ENCODE assay signal across 27 mouse cellular contexts in genomic region chr8:123651390-123652098, GRCm38 (mm10). TPM values are rescaled to one million over a fixed set of nuclear protein-coding genes. Genes with fewer than 3 reads are reported as not detected.
DNase-seq lines count a peak whose midpoint lies in the region; ATAC-seq and TF ChIP-seq lines count a peak whose summit lies in the region.
"Had no signal": no experiment of that assay in that cellular context is flagged by ENCODE, and none has a peak within 500 bp of the region (broad histone marks: within the 10 kb centered on the region; RNA-seq: fewer than 3 reads in every experiment).

No protein-coding gene starts in this region.

- no peaks in the 10 kb centered on the region for H3K9me3 ChIP-seq in intestine, postnatal 0 days (ENCODE audit: control insufficient read depth)
- H3K9me3 ChIP-seq in intestine, embryonic 15.5 days, result no peaks in the 10 kb centered on the region
- H3K9me3 ChIP-seq in lung, postnatal 0 days (ENCODE audit: low read length), result no peaks in the 10 kb centered on the region
- H3K9me3 ChIP-seq: embryonic facial prominence, embryonic 15.5 days; hindbrain, embryonic 10.5 days; kidney, embryonic 15.5 days; limb, embryonic 15.5 days had no signal

- peaks cover 7% of the 10 kb centered on the region; the same call in 1 of the 2 replicates for H3K36me3 ChIP-seq in intestine, postnatal 0 days (ENCODE audit: control insufficient read depth, insufficient read depth)
- H3K36me3 ChIP-seq in intestine, embryonic 15.5 days, result 0 out of 2 replicates have a peak, but pooled peaks cover 4% of the 10 kb centered on the region
- H3K36me3 ChIP-seq in lung, postnatal 0 days (ENCODE audit: insufficient read depth, low read length), result no peaks in the 10 kb centered on the region

- TF ChIP-seq CTCF in intestine, postnatal 0 days (IDR thresholded peaks at IDR 0.05; ENCODE audit: low read depth), result peak; percentile 10; the same call in 1 of the 2 replicates
- peak; percentile 17; the same call in 1 of the 2 replicates for TF ChIP-seq CTCF in lung, postnatal 0 days (IDR thresholded peaks at IDR 0.05)

- DNase-seq in adrenal gland, postnatal 25 days, result peak; percentile 15
- DNase-seq in adrenal gland, adult 8-10 months, result no peak
- DNase-seq in lung, postnatal 0 days (ENCODE audit: low spot score), result peak; percentile 42
- DNase-seq in lung, postnatal 10 days, result no peak
- DNase-seq in NIH3T3 (ENCODE audit: low read depth), result peak; percentile 42
- DNase-seq: cerebellum, adult 11 months; cerebellum, adult 9-11 months; gastrocnemius, adult 2 months; left cerebral cortex, postnatal 4 days; right cerebral cortex, postnatal 14 days; thymus, postnatal 14 days had no signal

- H3K27me3 ChIP-seq in intestine, postnatal 0 days (replicated peaks; ENCODE audit: control insufficient read depth, insufficient read depth, low read length), result no peaks in the 10 kb centered on the region
- H3K27me3 ChIP-seq in intestine, embryonic 15.5 days (replicated peaks), result no peaks in the 10 kb centered on the region
- no peaks in the 10 kb centered on the region for H3K27me3 ChIP-seq in lung, postnatal 0 days (replicated peaks; ENCODE audit: insufficient read depth, low read length)
- H3K27me3 ChIP-seq: embryonic facial prominence, embryonic 15.5 days; limb, embryonic 15.5 days; Patski had no signal

- no peak overlapping the region for H3K4me3 ChIP-seq in intestine, postnatal 0 days (ENCODE audit: low read depth, low read length)
- no peak overlapping the region for H3K4me3 ChIP-seq in intestine, embryonic 15.5 days (replicated peaks)
- no peak overlapping the region for H3K4me3 ChIP-seq in lung, postnatal 0 days (ENCODE audit: low read depth, low read length)
- H3K4me3 ChIP-seq: embryonic facial prominence, embryonic 15.5 days; gastrocnemius, adult 2 months; hindbrain, embryonic 10.5 days; kidney, embryonic 15.5 days; left cerebral cortex, adult 2 months; limb, embryonic 15.5 days; myocyte had no signal

- WGBS in intestine, postnatal 0 days, result 72% methylated on average over 5 of the region's 5 CpGs
- WGBS in intestine, embryonic 15.5 days, result 84% methylated on average over 5 of the region's 5 CpGs
- 40% methylated on average over 5 of the region's 5 CpGs for WGBS in lung, postnatal 0 days

- H3K9ac ChIP-seq in intestine, postnatal 0 days (ENCODE audit: low read depth, low read length), result no peak overlapping the region
- H3K9ac ChIP-seq in intestine, embryonic 15.5 days, result no peak overlapping the region
- no peak overlapping the region for H3K9ac ChIP-seq in lung, postnatal 0 days (replicated peaks; ENCODE audit: low read depth)
- H3K9ac ChIP-seq: embryonic facial prominence, embryonic 15.5 days; kidney, embryonic 15.5 days; limb, embryonic 15.5 days; liver, embryonic 14.5 days had no signal

- TF ChIP-seq EP300 in lung, postnatal 0 days (IDR thresholded peaks at IDR 0.05), result no peak

- H3K4me2 ChIP-seq in intestine, postnatal 0 days (replicated peaks; ENCODE audit: low read depth), result no peak overlapping the region
- H3K4me2 ChIP-seq in intestine, embryonic 15.5 days (replicated peaks), result no peak overlapping the region
- no peak overlapping the region for H3K4me2 ChIP-seq in lung, postnatal 0 days (replicated peaks; ENCODE audit: low read depth, low read length)
- H3K4me2 ChIP-seq: embryonic facial prominence, embryonic 15.5 days; kidney, embryonic 15.5 days; limb, embryonic 15.5 days had no signal

- H3K4me1 ChIP-seq in intestine, postnatal 0 days (replicated peaks; ENCODE audit: control insufficient read depth, insufficient read depth, low read length), result no peaks in the 10 kb centered on the region; the same call in 1 of the 2 replicates
- peaks cover 28% of the 10 kb centered on the region for H3K4me1 ChIP-seq in intestine, embryonic 15.5 days (replicated peaks)
- H3K4me1 ChIP-seq in lung, postnatal 0 days (ENCODE audit: insufficient read depth, low read depth, low read length), result peaks cover 3% of the 10 kb centered on the region; the same call in 1 of the 2 replicates

- no peak for ATAC-seq in intestine, postnatal 0 days
- ATAC-seq in intestine, embryonic 15.5 days, result no peak
- ATAC-seq in lung, postnatal 0 days, result no peak
- ATAC-seq: CD4-positive, CD25-positive, alpha-beta regulatory T cell, adult 4 months; forebrain, embryonic 14.5 days; hindbrain, embryonic 16.5 days; intestine, embryonic 16.5 days; midbrain, embryonic 16.5 days; Patski had no signal

- no peak overlapping the region for H3K27ac ChIP-seq in intestine, postnatal 0 days (ENCODE audit: low read depth, low read length)
- no peak overlapping the region for H3K27ac ChIP-seq in intestine, embryonic 15.5 days
- no peak overlapping the region for H3K27ac ChIP-seq in lung, postnatal 0 days (ENCODE audit: low read length)
- H3K27ac ChIP-seq: embryonic facial prominence, embryonic 15.5 days; gastrocnemius, adult 2 months; hindbrain, embryonic 10.5 days; kidney, embryonic 15.5 days; left cerebral cortex, adult 2 months; limb, embryonic 15.5 days; liver, embryonic 14.5 days; stomach, postnatal 0 days had no signal

RNA-seq across cellular contexts. Expression of gene Rhou, which starts 2.2 kb away (rescaled TPM):
- 28.8 and 39.2 TPM in 2 replicates for total RNA-seq in adrenal gland, postnatal 25 days (2021)
- total RNA-seq in adrenal gland, adult 8-10 months (2022), result 10 to 100 TPM; 32.7 to 40.0 (median 35.4) TPM
- polyA plus RNA-seq in intestine, postnatal 0 days (2015; fragmentation: Nextera tagmentation; extraction: Ambion mirVana), result 18.7 and 19.5 TPM in 2 replicates
- polyA plus RNA-seq in intestine, embryonic 15.5 days (2015; fragmentation: Nextera tagmentation; extraction: Ambion mirVana), result 6.4 and 7.6 TPM in 2 replicates
- 5.8 and 8.7 TPM in 2 replicates for polyA plus RNA-seq in lung, postnatal 0 days (2015; fragmentation: Nextera tagmentation; extraction: Ambion mirVana)

Comparison
In these comparisons a context has a peak if more than half of its experiments do, and no peak if none do; other contexts are left out.
1. DNase-seq: peak in adrenal gland, postnatal 25 days (single experiment), lung, postnatal 0 days (single experiment) and NIH3T3 (single experiment); none in adrenal gland, adult 8-10 months (single experiment) and lung, postnatal 10 days (single experiment).